Mouse (Mus musculus) ES-E14 (cell line): ENCODE results near the gene Nacad.

ENCODE experiments used
- CHD2 ChIP-seq: IDR thresholded peaks from 2 replicates; pipeline ENCODE4 v1.6.1; 2014; ENCODE audit warnings: mild to moderate bottlenecking, low read depth, low read length, inconsistent platforms
- MAFK ChIP-seq: IDR thresholded peaks from 2 replicates; pipeline ENCODE4 v1.6.1; 2014; ENCODE audit warnings: mild to moderate bottlenecking, low read depth, low read length, inconsistent platforms; ENCODE audit not compliant: insufficient read depth
- ZC3H11A ChIP-seq: IDR thresholded peaks from 2 replicates; pipeline ENCODE4 v1.6.1; 2012; ENCODE audit warnings: low read depth, mild to moderate bottlenecking, inconsistent platforms, low read length, borderline replicate concordance
- ZNF384 ChIP-seq: IDR thresholded peaks from 2 replicates; pipeline ENCODE4 v1.6.1; 2012; ENCODE audit warnings: low read depth, low read length, inconsistent platforms

DNA sequence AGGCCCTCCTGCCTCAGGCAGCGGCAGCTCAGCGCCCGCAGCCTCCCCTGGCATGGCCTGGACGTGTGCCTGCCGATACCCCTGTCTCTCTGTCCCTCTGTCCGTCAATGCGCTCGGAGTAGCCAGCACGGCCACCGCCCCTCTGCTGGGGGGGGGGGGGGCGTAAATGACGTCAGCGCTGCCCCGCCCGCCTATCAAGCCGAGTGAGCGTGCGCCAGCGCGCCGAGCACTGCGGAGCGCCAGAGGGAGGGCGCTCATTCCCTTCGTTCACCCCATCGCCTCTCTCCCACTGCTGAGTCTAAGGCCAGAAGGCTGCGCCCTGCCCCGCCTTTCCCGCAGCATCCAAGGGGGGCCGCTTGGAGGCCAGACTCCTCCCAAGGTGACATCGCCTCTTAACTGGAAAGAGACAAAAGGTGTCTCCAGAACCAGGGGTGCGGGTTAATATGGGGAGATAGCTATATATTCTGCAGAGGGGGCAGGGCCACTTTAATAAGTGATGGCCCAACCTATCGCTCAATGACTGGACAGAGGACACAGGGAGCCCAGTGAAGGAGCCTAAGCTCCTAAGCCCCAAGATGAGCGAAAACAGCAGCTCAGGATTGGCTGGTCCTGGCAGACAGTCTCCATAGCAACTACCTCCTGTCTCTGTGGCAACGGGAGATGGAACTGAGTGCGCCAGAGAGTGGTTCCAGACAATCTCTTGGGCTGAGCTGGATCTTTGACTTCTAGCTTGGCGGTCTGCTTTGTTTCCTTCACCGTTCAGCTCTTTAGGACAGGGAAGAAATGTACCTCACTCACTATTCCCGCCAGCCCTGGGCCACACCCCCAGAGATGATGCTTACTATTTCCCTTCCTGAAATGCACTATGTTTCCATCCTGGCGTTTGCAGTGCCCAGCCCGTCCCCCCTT, at the start of gene Nacad:
- TF ChIP-seq ZNF384 (no peak), MAFK (no peak), CHD2 (no peak), ZC3H11A (no peak)
